Mouse (Mus musculus): ENCODE results near the gene Plekhg4.

Gene Plekhg4

DNA sequence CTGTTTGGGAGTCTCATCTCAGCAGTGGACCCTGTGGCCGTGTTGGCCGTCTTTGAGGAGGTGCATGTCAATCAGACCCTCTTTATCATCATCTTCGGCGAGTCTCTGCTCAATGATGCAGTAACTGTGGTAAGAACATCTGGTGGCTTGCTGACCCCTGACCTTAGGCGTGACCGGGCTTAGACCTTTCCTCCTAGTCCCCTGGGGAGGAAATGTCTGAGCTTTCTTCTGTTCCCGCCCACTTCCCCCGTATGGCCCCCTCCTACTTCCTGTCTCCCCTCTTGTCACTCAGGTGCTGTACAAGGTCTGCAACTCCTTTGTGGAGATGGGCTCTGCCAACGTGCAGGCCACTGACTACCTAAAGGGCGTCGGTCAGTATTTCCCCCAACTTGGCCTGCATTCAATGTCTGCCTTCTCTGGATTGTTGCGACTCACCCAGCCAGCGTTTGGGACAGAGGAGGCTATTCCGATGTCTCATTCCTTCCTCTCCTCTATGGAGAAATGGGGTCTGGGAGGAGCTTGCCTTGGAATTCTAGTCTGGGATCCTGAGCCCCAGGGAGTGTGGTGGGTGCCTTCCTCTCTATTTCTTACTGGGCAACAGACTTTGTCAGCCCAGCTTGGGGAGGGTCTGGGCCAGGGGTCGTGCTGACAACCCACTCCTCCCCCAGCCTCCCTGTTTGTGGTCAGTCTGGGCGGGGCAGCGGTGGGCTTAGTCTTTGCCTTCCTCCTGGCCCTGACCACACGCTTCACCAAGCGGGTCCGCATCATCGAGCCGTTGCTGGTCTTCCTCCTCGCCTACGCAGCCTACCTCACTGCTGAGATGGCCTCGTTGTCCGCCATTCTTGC is 17.7 kb upstream of the Plekhg4 start:
- TF ChIP-seq POU5F1 (IDR thresholded peaks at IDR 0.05; ENCODE audit: borderline replicate concordance, low read length) (no peak), NANOG (IDR thresholded peaks at IDR 0.05; ENCODE audit: borderline replicate concordance, low read length) (no peak), CTCF (conservative IDR thresholded peaks at IDR 0.05; ENCODE audit: low read length) (no peak)
- Histone ChIP-seq H3K9me3 (ENCODE audit: low read length) (no peaks in the 10 kb centered on the region), H3K27me3 (ENCODE audit: insufficient read depth, low read length) (peaks cover 10% of the 10 kb centered on the region), H3K4me3 (replicated peaks; ENCODE audit: low read length) (peak overlapping the region; percentile 68), H3K4me1 (replicated peaks; ENCODE audit: low read depth, low read length) (peaks cover 55% of the 10 kb centered on the region), H3K36me3 (ENCODE audit: insufficient read depth, low read length) (peaks cover 11% of the 10 kb centered on the region)

DNA sequence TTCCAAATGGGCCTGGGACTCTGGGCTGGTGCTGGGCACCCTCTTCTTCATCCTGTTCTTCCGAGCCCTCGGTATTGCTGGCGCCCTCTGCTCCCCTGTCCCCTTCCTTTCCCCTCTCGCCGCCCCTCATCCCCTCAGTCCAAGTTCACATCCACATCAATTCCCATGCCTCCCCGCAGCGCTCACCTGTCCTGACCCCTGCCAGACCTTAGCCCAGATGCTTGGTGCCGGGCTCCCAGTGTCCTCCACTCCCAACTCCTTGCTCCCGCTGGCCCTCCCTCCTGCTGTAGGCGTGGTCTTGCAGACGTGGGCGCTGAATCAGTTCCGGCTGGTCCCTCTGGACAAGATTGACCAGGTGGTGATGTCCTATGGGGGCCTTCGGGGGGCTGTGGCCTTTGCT is 16.4 kb upstream of the Plekhg4 start:
- peaks cover 11% of the 10 kb centered on the region for H3K36me3 ChIP-seq (ENCODE audit: insufficient read depth, low read length)

DNA sequence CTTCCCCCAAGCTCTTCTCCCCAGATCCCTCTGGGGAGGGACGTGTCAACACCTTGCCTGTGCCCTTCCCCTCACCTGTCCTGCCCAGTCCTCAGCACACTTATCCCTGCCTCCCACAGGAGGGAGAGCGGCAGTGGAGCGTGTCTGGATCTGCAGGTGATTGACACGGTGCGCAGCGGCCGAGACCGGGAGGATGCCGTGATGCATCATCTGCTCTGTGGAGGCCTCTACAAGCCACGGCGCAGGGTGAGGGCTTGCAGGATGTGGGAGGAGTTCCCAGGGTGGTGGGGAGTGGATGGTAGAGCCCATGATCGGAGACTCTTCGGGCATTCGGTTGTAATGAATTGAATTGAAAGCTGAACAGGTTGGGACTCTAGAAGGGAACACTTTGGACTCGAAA is 13.9 kb upstream of the Plekhg4 start:
- Histone ChIP-seq H3K4me3 (replicated peaks; ENCODE audit: low read length) (peak overlapping the region; percentile 23; the same call in 1 of the 2 replicates), H3K4me1 (replicated peaks; ENCODE audit: low read depth, low read length) (peaks cover 53% of the 10 kb centered on the region), H3K9me3 (ENCODE audit: low read length) (no peaks in the 10 kb centered on the region), H3K27me3 (ENCODE audit: insufficient read depth, low read length) (no peaks in the 10 kb centered on the region), H3K36me3 (ENCODE audit: insufficient read depth, low read length) (peaks cover 21% of the 10 kb centered on the region)
- TF ChIP-seq POU5F1 (IDR thresholded peaks at IDR 0.05; ENCODE audit: borderline replicate concordance, low read length) (no peak), CTCF (conservative IDR thresholded peaks at IDR 0.05; ENCODE audit: low read length) (no peak), NANOG (IDR thresholded peaks at IDR 0.05; ENCODE audit: borderline replicate concordance, low read length) (no peak)

More for the DNA sequence above, 16.4 kb upstream of the Plekhg4 start:
- TF ChIP-seq CTCF (conservative IDR thresholded peaks at IDR 0.05; ENCODE audit: low read length) (no peak), POU5F1 (IDR thresholded peaks at IDR 0.05; ENCODE audit: borderline replicate concordance, low read length) (no peak), NANOG (IDR thresholded peaks at IDR 0.05; ENCODE audit: borderline replicate concordance, low read length) (no peak)
- Histone ChIP-seq H3K9me3 (ENCODE audit: low read length) (no peaks in the 10 kb centered on the region), H3K4me1 (replicated peaks; ENCODE audit: low read depth, low read length) (peaks cover 53% of the 10 kb centered on the region), H3K27me3 (ENCODE audit: insufficient read depth, low read length) (no peaks in the 10 kb centered on the region), H3K4me3 (replicated peaks; ENCODE audit: low read length) (0 out of 2 replicates have a peak overlapping the region, but pooled peaks have one; percentile 20)

GRCm38 (mm10) chr8:105359646-105360045 is 13.4 kb upstream of the Plekhg4 start:
- Histone ChIP-seq H3K9me3 (ENCODE audit: low read length) (no peaks in the 10 kb centered on the region), H3K36me3 (ENCODE audit: insufficient read depth, low read length) (peaks cover 25% of the 10 kb centered on the region), H3K4me1 (replicated peaks; ENCODE audit: low read depth, low read length) (peaks cover 54% of the 10 kb centered on the region), H3K4me3 (replicated peaks; ENCODE audit: low read length) (0 out of 2 replicates have a peak overlapping the region, but pooled peaks have one; percentile 23), H3K27me3 (ENCODE audit: insufficient read depth, low read length) (no peaks in the 10 kb centered on the region)
- TF ChIP-seq CTCF (conservative IDR thresholded peaks at IDR 0.05; ENCODE audit: low read length) (peak; percentile 14; the same call in 1 of the 2 replicates), NANOG (IDR thresholded peaks at IDR 0.05; ENCODE audit: borderline replicate concordance, low read length) (no peak)

- H3K27me3 ChIP-seq (ENCODE audit: insufficient read depth, low read length) = no peaks in the 10 kb centered on the region
- no peak for TF ChIP-seq NANOG (IDR thresholded peaks at IDR 0.05; ENCODE audit: borderline replicate concordance, low read length)
- peaks cover 39% of the 10 kb centered on the region for H3K36me3 ChIP-seq (ENCODE audit: insufficient read depth, low read length)
- no peaks in the 10 kb centered on the region for H3K9me3 ChIP-seq (ENCODE audit: low read length)
- peaks cover 30% of the 10 kb centered on the region for H3K4me1 ChIP-seq (replicated peaks; ENCODE audit: low read depth, low read length)
- H3K4me3 ChIP-seq (replicated peaks; ENCODE audit: low read length) = no peak overlapping the region
Observed at GRCm38 (mm10) chr8:105361751-105362702, 11.0 kb upstream of the Plekhg4 start.

DNA sequence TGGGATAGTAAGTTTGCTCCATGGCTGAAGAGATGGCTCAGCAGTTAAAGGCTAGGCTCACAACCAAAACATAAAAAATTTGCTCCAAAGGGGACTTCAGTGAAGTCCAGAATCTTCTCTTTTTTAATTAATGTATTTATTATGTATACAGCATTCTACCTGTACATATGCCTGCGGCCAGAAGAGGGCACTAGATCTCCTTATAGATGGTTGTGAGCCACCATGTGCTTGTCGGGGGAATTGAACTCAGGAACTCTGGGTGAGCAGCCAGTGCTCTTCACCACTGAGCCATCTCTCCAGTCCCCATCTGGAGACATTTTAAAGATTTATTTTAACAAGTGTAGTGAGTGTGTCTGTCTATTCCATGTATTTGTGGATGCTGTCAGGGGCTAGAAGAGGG is 6.0 kb upstream of the Plekhg4 start:
- H3K4me3 ChIP-seq (replicated peaks; ENCODE audit: low read length) = no peak overlapping the region
- peaks cover 43% of the 10 kb centered on the region for H3K36me3 ChIP-seq (ENCODE audit: insufficient read depth, low read length)
- H3K9me3 ChIP-seq (ENCODE audit: low read length) = no peaks in the 10 kb centered on the region
- H3K27me3 ChIP-seq (ENCODE audit: insufficient read depth, low read length) = 0 out of 2 replicates have a peak, but pooled peaks cover 4% of the 10 kb centered on the region
- H3K4me1 ChIP-seq (replicated peaks; ENCODE audit: low read depth, low read length) = peaks cover 21% of the 10 kb centered on the region
- TF ChIP-seq NANOG (IDR thresholded peaks at IDR 0.05; ENCODE audit: borderline replicate concordance, low read length) (no peak), POU5F1 (IDR thresholded peaks at IDR 0.05; ENCODE audit: borderline replicate concordance, low read length) (no peak), CTCF (conservative IDR thresholded peaks at IDR 0.05; ENCODE audit: low read length) (peak; percentile 49)

DNA sequence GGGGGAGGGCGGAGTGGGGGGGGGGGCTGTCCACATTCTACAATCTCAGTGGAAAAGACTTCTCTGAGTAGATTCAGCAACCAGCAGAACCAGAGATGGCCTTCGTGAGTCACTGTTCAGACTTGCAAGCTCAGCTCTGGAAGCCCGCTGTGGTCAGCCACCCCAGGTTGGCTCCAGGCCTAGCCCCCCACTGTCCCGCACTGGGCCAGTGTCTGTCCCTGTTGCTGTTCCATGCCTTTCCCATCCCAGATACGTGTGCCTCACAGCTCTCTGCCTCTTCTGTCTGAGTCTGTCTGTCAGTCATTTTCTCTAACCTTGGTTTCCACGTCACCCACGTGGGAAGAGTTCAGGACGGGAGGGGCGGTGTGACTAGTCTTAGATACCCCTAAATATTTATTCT is 601 bp upstream of the Plekhg4 start:
- Histone ChIP-seq H3K9me3 (ENCODE audit: low read length) (peaks cover 10% of the 10 kb centered on the region; the same call in 1 of the 2 replicates), H3K4me3 (replicated peaks; ENCODE audit: low read length) (no peak overlapping the region), H3K4me1 (replicated peaks; ENCODE audit: low read depth, low read length) (peaks cover 26% of the 10 kb centered on the region), H3K27me3 (ENCODE audit: insufficient read depth, low read length) (peaks cover 53% of the 10 kb centered on the region), H3K36me3 (ENCODE audit: insufficient read depth, low read length) (peaks cover 13% of the 10 kb centered on the region)
- TF ChIP-seq POU5F1 (IDR thresholded peaks at IDR 0.05; ENCODE audit: borderline replicate concordance, low read length) = no peak
- no peak for TF ChIP-seq NANOG (IDR thresholded peaks at IDR 0.05; ENCODE audit: borderline replicate concordance, low read length)
- TF ChIP-seq CTCF (conservative IDR thresholded peaks at IDR 0.05; ENCODE audit: low read length) = no peak

DNA sequence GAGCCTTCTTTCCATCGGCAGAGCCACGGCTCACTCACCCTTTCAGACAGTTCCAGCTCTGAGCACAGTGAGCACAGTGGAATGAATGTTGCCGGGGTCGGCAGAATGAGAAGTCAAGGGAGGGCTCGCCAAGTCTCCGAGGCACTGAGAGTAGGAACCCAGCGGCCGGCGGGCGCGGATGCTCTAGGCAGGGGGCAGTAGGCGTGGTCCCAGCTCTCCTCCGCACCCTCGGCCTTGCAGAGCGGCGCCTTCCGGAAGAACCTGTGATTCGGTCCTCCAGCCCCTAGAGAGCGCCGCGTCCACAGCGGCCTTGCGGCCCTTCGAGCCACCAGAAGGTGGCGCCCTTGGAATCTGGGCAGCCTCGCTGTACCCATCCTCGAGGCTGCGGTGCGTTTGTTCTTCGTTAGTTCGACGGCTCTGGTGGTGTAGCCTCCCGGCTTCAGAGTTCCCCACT is 1.5 kb downstream of the Plekhg4 start:
- H3K9me3 ChIP-seq (ENCODE audit: low read length) = peaks cover 10% of the 10 kb centered on the region; the same call in 1 of the 2 replicates
- peak; percentile 88 for TF ChIP-seq CTCF (conservative IDR thresholded peaks at IDR 0.05; ENCODE audit: low read length)
- TF ChIP-seq POU5F1 (IDR thresholded peaks at IDR 0.05; ENCODE audit: borderline replicate concordance, low read length) = no peak
- TF ChIP-seq NANOG (IDR thresholded peaks at IDR 0.05; ENCODE audit: borderline replicate concordance, low read length) = no peak

More for the DNA sequence above, 1.5 kb downstream of the Plekhg4 start:
- H3K36me3 ChIP-seq (ENCODE audit: insufficient read depth, low read length) = no peaks in the 10 kb centered on the region
- peak overlapping the region; percentile 58 for H3K4me3 ChIP-seq (replicated peaks; ENCODE audit: low read length)
- H3K27me3 ChIP-seq (ENCODE audit: insufficient read depth, low read length) = peaks cover 69% of the 10 kb centered on the region
- H3K4me1 ChIP-seq (replicated peaks; ENCODE audit: low read depth, low read length) = peaks cover 40% of the 10 kb centered on the region

All from E14TG2a.4 (cell line).